Mouse (Mus musculus) lung, postnatal 0 days (tissue): ENCODE results near the gene Prss46. TPM values are rescaled to one million over a fixed set of nuclear protein-coding genes. Genes with fewer than 3 reads are reported as not detected.

Experiments
- ATAC-seq: fragments of 200-750 bp; cut with Nextera tagmentation; 2 replicates; pipeline ENCODE4 v1.8.0; 2017; ENCODE audit warnings: moderate library complexity
- DNase-seq: peaks from one replicate; pipeline ENCODE4 v3.0.0-alpha.2; 2016; ENCODE audit warnings: low spot score
- H3K27ac ChIP-seq: fragments of 300-500 bp; sonication (generic); 2 replicates; pipeline ENCODE4 v1.5.1; 2014; ENCODE audit warnings: antibody characterized with exemption, mild to moderate bottlenecking, low read length, mixed read lengths
- H3K27me3 ChIP-seq: fragments of 300-500 bp; sonication (generic); replicated peaks from 2 replicates; pipeline ENCODE4 v1.6.1; 2014; ENCODE audit warnings: low read length, mixed read lengths; ENCODE audit not compliant: insufficient read depth
- H3K36me3 ChIP-seq: fragments of 300-500 bp; sonication (generic); 2 replicates; pipeline ENCODE4 v1.6.1; 2014; ENCODE audit warnings: low read length, mixed read lengths; ENCODE audit not compliant: insufficient read depth
- H3K4me1 ChIP-seq: fragments of 300-500 bp; sonication (generic); 2 replicates; pipeline ENCODE4 v1.6.1; 2014; ENCODE audit warnings: antibody characterized with exemption, low read depth, low read length, mixed read lengths; ENCODE audit not compliant: insufficient read depth
- H3K4me2 ChIP-seq: fragments of 300-500 bp; sonication (generic); replicated peaks from 2 replicates; pipeline ENCODE4 v1.6.1; 2014; ENCODE audit warnings: low read depth, mild to moderate bottlenecking, low read length, moderate library complexity, mixed read lengths
- H3K4me3 ChIP-seq: fragments of 300-500 bp; sonication (generic); 2 replicates; pipeline ENCODE4 v1.5.1; 2014; ENCODE audit warnings: low read depth, low read length
- H3K9ac ChIP-seq: fragments of 300-500 bp; sonication (generic); replicated peaks from 2 replicates; pipeline ENCODE4 v1.6.1; 2014; ENCODE audit warnings: low read depth, mild to moderate bottlenecking
- H3K9me3 ChIP-seq: fragments of 300-500 bp; sonication (generic); 2 replicates; pipeline ENCODE4 v1.6.1; 2016; ENCODE audit warnings: low read length, mixed read lengths
- CTCF ChIP-seq: IDR thresholded peaks from 2 replicates; pipeline ENCODE4 v1.5.1; 2016; ENCODE audit warnings: antibody characterized with exemption, mild to moderate bottlenecking
- EP300 ChIP-seq: IDR thresholded peaks from 2 replicates; pipeline ENCODE4 v1.6.1; 2016; ENCODE audit warnings: antibody characterized with exemption, mild to moderate bottlenecking, control low read depth
- WGBS: fragments of 180-500 bp; shearing (Covaris S2); extraction: QIAGEN DNeasy Blood & Tissue Kit; methylation state at CpG from one replicate; pipeline ENCODE4 v1.1.7; 2014; 5-methylcytosine and 5-hydroxymethylcytosine counted together
- polyA plus RNA-seq: library from polyadenylated mRNA; unstranded; fragments of >200 nt; fragmentation: Nextera tagmentation; extraction: Ambion mirVana; gene quantifications from 2 replicates; pipeline ENCODE4 v1.2.1, GENCODE M21; 2015

Gene Prss46
- polyA plus RNA-seq, 1 experiment from 2014 or later = not detected

DNA sequence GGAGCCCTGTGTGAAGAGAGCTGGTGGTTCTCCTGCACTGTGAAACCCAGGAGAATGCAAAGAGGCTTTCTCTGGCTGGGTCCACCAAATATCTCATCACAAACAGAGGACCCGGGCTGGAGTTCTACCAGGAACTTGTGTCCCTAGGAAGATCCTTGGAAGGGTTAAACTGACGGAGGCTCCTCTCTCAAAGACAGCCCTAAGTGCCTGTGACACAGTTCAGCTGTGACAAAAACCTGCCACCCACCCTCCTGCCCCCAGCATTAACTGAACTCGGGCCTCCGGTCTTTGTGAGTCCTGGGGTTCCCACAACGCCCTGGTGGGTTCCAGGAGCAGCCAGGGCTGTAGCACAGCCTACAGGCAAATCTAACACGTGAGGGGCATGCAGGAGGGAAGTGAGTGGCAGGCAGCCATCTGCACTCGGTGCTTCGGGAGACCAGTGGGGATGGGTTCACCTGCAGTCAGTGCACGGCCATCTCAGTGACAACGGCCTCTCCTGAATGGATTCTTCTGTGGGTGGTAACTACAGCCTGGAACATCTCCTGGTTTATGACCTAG lies 55.2 kb downstream of the Prss46 start:
- no peak for ATAC-seq
- 46% methylated on average over 10 of the region's 10 CpGs for WGBS
- Histone ChIP-seq H3K9ac (no peak overlapping the region), H3K4me1 (no peaks in the 10 kb centered on the region), H3K27ac (no peak overlapping the region), H3K27me3 (no peaks in the 10 kb centered on the region), H3K36me3 (no peaks in the 10 kb centered on the region), H3K4me3 (no peak overlapping the region), H3K4me2 (no peak overlapping the region), H3K9me3 (no peaks in the 10 kb centered on the region)
- DNase-seq = peak; percentile 58
- no peak for TF ChIP-seq CTCF

GRCm38 (mm10) chr9:110901204-110901603 lies 56.9 kb downstream of the Prss46 start:
- Histone ChIP-seq H3K4me2 (no peak overlapping the region), H3K9me3 (no peaks in the 10 kb centered on the region), H3K4me3 (no peak overlapping the region), H3K27ac (no peak overlapping the region), H3K27me3 (no peaks in the 10 kb centered on the region), H3K4me1 (no peaks in the 10 kb centered on the region), H3K9ac (no peak overlapping the region), H3K36me3 (no peaks in the 10 kb centered on the region)
- DNase-seq (no peak), ATAC-seq (no peak)
- TF ChIP-seq EP300 (no peak), CTCF (no peak)
- 88% methylated on average over 6 of the region's 6 CpGs for WGBS

DNA sequence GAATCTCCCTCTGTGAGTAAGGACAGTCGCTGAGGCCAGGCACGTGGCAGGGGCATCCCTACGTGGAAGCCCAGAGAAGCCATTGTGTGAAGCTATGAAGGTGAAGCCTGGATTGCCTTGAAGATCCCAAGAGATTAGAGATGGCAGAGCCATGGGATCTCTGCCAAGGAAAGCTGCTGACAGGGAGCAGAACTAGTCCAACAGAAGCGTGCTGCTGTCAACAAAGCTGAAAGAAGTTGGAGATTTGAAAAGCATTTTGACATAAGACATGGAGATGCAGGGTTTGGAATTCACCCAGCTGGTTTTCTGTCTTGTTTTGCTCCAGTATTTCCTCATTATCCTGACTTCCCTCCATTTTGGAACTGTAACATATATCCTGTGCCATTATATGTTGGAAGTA lies 58.0 kb downstream of the Prss46 start:
- Histone ChIP-seq H3K36me3 (no peaks in the 10 kb centered on the region), H3K4me3 (no peak overlapping the region), H3K4me1 (no peaks in the 10 kb centered on the region), H3K4me2 (no peak overlapping the region), H3K9ac (no peak overlapping the region), H3K27ac (no peak overlapping the region), H3K9me3 (no peaks in the 10 kb centered on the region), H3K27me3 (no peaks in the 10 kb centered on the region)
- WGBS = 74% methylated on average over 4 of the region's 4 CpGs
- no peak for TF ChIP-seq CTCF
- TF ChIP-seq EP300 = no peak
- ATAC-seq (no peak), DNase-seq (no peak)

Other genes with a start within 250 kb of the Prss46 start
- gene Nradd, start 220.1 kb upstream of the Prss46 start, polyA plus RNA-seq = 45.2 and 46.6 TPM in 2 replicates
- 6.2 and 6.6 TPM in 2 replicates for gene Nbeal2, start 190.3 kb upstream of the Prss46 start, polyA plus RNA-seq
- 180 and 200 TPM in 2 replicates for gene Ccdc12, start 188.0 kb upstream of the Prss46 start, polyA plus RNA-seq
- 10.4 and 13.8 TPM in 2 replicates for gene Myl3, start 102.6 kb upstream of the Prss46 start, polyA plus RNA-seq
- 19.4 and 24.4 TPM in 2 replicates for gene Pth1r, start 97.4 kb upstream of the Prss46 start, polyA plus RNA-seq
- not detected in 2 replicates for gene Prss42, start 46.3 kb upstream of the Prss46 start, polyA plus RNA-seq
- not detected in 2 replicates for gene Prss44, start 30.5 kb upstream of the Prss46 start, polyA plus RNA-seq
- gene Prss43, start 17.8 kb upstream of the Prss46 start, polyA plus RNA-seq = not detected in 2 replicates
- gene Prss45, start 9.9 kb upstream of the Prss46 start, polyA plus RNA-seq = not detected in 2 replicates
- 0.14 and 0.20 TPM in 2 replicates for gene Prss50, start 13.5 kb downstream of the Prss46 start, polyA plus RNA-seq
- gene Als2cl, start 35.4 kb downstream of the Prss46 start, polyA plus RNA-seq = 13.5 and 14.4 TPM in 2 replicates
- 3.6 and 4.0 TPM in 2 replicates for gene Tmie, start 35.6 kb downstream of the Prss46 start, polyA plus RNA-seq
- not detected in 2 replicates for gene Fam240a, start 72.4 kb downstream of the Prss46 start, polyA plus RNA-seq
- gene Tdgf1, start 101.7 kb downstream of the Prss46 start, polyA plus RNA-seq = 0.19 and 0.20 TPM in 2 replicates
- gene Lrrc2, start 107.0 kb downstream of the Prss46 start, polyA plus RNA-seq = 1.6 and 2.2 TPM in 2 replicates
- gene Rtp3, start 146.1 kb downstream of the Prss46 start, polyA plus RNA-seq = 1.7 and 3.0 TPM in 2 replicates
- gene Ltf, start 174.8 kb downstream of the Prss46 start, polyA plus RNA-seq = 11.3 and 16.1 TPM in 2 replicates
- gene Ccrl2, start 213.0 kb downstream of the Prss46 start, polyA plus RNA-seq = 43.5 and 49.0 TPM in 2 replicates